Mouse (Mus musculus) thymus, adult 2 months (tissue): ENCODE results near the gene Atp5h.

Source experiments
- CTCF ChIP-seq: fragments of 200-500 bp; IDR thresholded peaks from 2 replicates; pipeline ENCODE4 v1.5.1; 2012; ENCODE audit warnings: mild to moderate bottlenecking, control low read depth, low read length, moderate library complexity, borderline replicate concordance; ENCODE audit not compliant: control insufficient read depth, poor library complexity, insufficient read depth; ENCODE audit errors: extremely low read depth
- POLR2A ChIP-seq: fragments of 200-500 bp; IDR thresholded peaks from 2 replicates; pipeline ENCODE4 v1.6.1; 2012; ENCODE audit warnings: mild to moderate bottlenecking, low read length, control low read depth, moderate library complexity; ENCODE audit not compliant: control insufficient read depth, poor library complexity, insufficient read depth; ENCODE audit errors: extremely low read depth

- no peak for TF ChIP-seq CTCF
- TF ChIP-seq POLR2A, result no peak
Observed at GRCm38 (mm10) chr11:115439906-115440595, 20.3 kb upstream of the Atp5h start, which contains the start of gene Trim80.
